Mouse (Mus musculus) CH12.LX (cell line): ENCODE data around the gene Plcl2. TPM values are rescaled to one million over a fixed set of nuclear protein-coding genes. Genes with fewer than 3 reads are reported as not detected.

Experiments
- DNase-seq: peaks from one replicate; pipeline ENCODE4 v3.0.0-alpha.2; 2013; ENCODE audit errors: extremely low read depth
- H3K27ac ChIP-seq: 2 replicates; pipeline ENCODE4 v1.5.1; 2012; ENCODE audit warnings: low read depth, mild to moderate bottlenecking, control low read depth, moderate library complexity; ENCODE audit not compliant: insufficient read depth
- H3K27me3 ChIP-seq: replicated peaks from 2 replicates; pipeline ENCODE3; 2012; ENCODE audit warnings: inconsistent platforms
- H3K36me3 ChIP-seq, 2 experiments: replicated peaks in 1 of 2; 2 replicates each; pipeline versions ENCODE3 to v1.6.1; 2012; ENCODE audit warnings: inconsistent platforms in 1 of 2, low read length in 1 of 2, mild to moderate bottlenecking in 1 of 2, mixed read lengths in 1 of 2, moderate library complexity in 1 of 2; ENCODE audit not compliant: control insufficient read depth in 1 of 2, insufficient read depth in 1 of 2
- H3K4me1 ChIP-seq, 2 experiments: 2 replicates each; pipeline ENCODE4 v1.6.1; 2012; ENCODE audit warnings: inconsistent platforms in 1 of 2, moderate library complexity in 1 of 2; ENCODE audit not compliant: insufficient read depth in 2 of 2, control insufficient read depth in 1 of 2
- H3K4me2 ChIP-seq: 2 replicates; pipeline ENCODE4 v1.6.1; 2012; ENCODE audit warnings: low read depth, mild to moderate bottlenecking, control low read depth; ENCODE audit not compliant: poor library complexity, insufficient read depth, severe bottlenecking
- H3K4me3 ChIP-seq, 3 experiments: fragments of 150-350 bp in 1 of 3; sonication (generic) in 1 of 3; replicated peaks in 1 of 3; 2 replicates each; pipeline versions ENCODE3 to v1.5.1; 2011 to 2012; ENCODE audit warnings: low read depth in 2 of 3, low read length in 2 of 3, mild to moderate bottlenecking in 2 of 3, moderate library complexity in 2 of 3, control low read depth in 1 of 3, improper control_type of control experiment in 1 of 3, inconsistent platforms in 1 of 3, mixed read lengths in 1 of 3; ENCODE audit not compliant: poor library complexity in 1 of 3
- H3K79me2 ChIP-seq: replicated peaks from 2 replicates; pipeline ENCODE4 v1.6.1; 2012; ENCODE audit warnings: mild to moderate bottlenecking, moderate library complexity; ENCODE audit not compliant: control insufficient read depth, poor library complexity, insufficient read depth, severe bottlenecking; ENCODE audit errors: extremely low read depth
- H3K9ac ChIP-seq: 2 replicates; pipeline ENCODE4 v1.6.1; 2012; ENCODE audit warnings: low read depth, mild to moderate bottlenecking, control low read depth, moderate library complexity; ENCODE audit not compliant: insufficient read depth
- H3K9me3 ChIP-seq: replicated peaks from 2 replicates; pipeline ENCODE3; 2012; ENCODE audit warnings: low read length, inconsistent platforms, mixed read lengths
- BHLHE40 ChIP-seq: IDR thresholded peaks from 2 replicates; pipeline ENCODE4 v1.6.1; 2011; ENCODE audit warnings: mild to moderate bottlenecking, low read depth, low read length, improper control_type of control experiment
- CTCF ChIP-seq, 2 experiments: IDR thresholded peaks in 1 of 2; conservative IDR thresholded peaks in 1 of 2; 2 replicates each; pipeline ENCODE4 v1.5.1; 2011 to 2012; ENCODE audit warnings: low read depth in 2 of 2, low read length in 2 of 2, improper control_type of control experiment in 1 of 2, inconsistent platforms in 1 of 2, mild to moderate bottlenecking in 1 of 2, moderate library complexity in 1 of 2
- ELF1 ChIP-seq: IDR thresholded peaks from 2 replicates; pipeline ENCODE4 v1.6.1; 2014; ENCODE audit warnings: low read depth, mild to moderate bottlenecking, inconsistent platforms, low read length, improper control_type of control experiment
- EP300 ChIP-seq: IDR thresholded peaks from 2 replicates; pipeline ENCODE4 v1.6.1; 2011; ENCODE audit warnings: low read length, improper control_type of control experiment
- ETS1 ChIP-seq: conservative IDR thresholded peaks from 2 replicates; pipeline ENCODE4 v1.6.1; 2012; ENCODE audit warnings: low read depth, mild to moderate bottlenecking, inconsistent platforms, low read length, improper control_type of control experiment, moderate library complexity
- IRF4 ChIP-seq: IDR thresholded peaks from 2 replicates; pipeline ENCODE4 v1.6.1; 2014; ENCODE audit warnings: low read depth, mild to moderate bottlenecking, inconsistent platforms, low read length, improper control_type of control experiment
- JUN ChIP-seq: IDR thresholded peaks from 2 replicates; pipeline ENCODE4 v1.6.1; 2011; ENCODE audit warnings: low read depth, mild to moderate bottlenecking, low read length, improper control_type of control experiment, moderate library complexity; ENCODE audit not compliant: insufficient read depth
- JUND ChIP-seq: conservative IDR thresholded peaks from 2 replicates; pipeline ENCODE4 v1.6.1; 2011; ENCODE audit warnings: low read depth, low read length, improper control_type of control experiment
- MEF2A ChIP-seq: IDR thresholded peaks from 2 replicates; pipeline ENCODE4 v1.6.1; 2014; ENCODE audit warnings: low read depth, mild to moderate bottlenecking, inconsistent platforms, low read length, improper control_type of control experiment, borderline replicate concordance
- NELFE ChIP-seq: IDR thresholded peaks from 2 replicates; pipeline ENCODE4 v1.6.1; 2011; ENCODE audit warnings: low read depth, low read length, improper control_type of control experiment
- NRF1 ChIP-seq: IDR thresholded peaks from 2 replicates; pipeline ENCODE4 v1.6.1; 2014; ENCODE audit warnings: low read depth, mild to moderate bottlenecking, inconsistent platforms, low read length, improper control_type of control experiment, moderate library complexity
- POLR2A ChIP-seq: IDR thresholded peaks from 2 replicates; pipeline ENCODE4 v1.6.1; 2011; ENCODE audit warnings: low read depth, mild to moderate bottlenecking, improper control_type of control experiment, low read length
- RAD21 ChIP-seq: IDR thresholded peaks from 2 replicates; pipeline ENCODE4 v1.6.1; 2011; ENCODE audit warnings: low read depth, mild to moderate bottlenecking, low read length, improper control_type of control experiment, moderate library complexity
- RCOR1 ChIP-seq: conservative IDR thresholded peaks from 2 replicates; pipeline ENCODE4 v1.6.1; 2012; ENCODE audit warnings: low read depth, mild to moderate bottlenecking, inconsistent platforms, low read length, improper control_type of control experiment
- SIN3A ChIP-seq: IDR thresholded peaks from 2 replicates; pipeline ENCODE4 v1.6.1; 2012; ENCODE audit warnings: low read length, improper control_type of control experiment, inconsistent platforms
- TBP ChIP-seq: conservative IDR thresholded peaks from 2 replicates; pipeline ENCODE4 v1.6.1; 2011; ENCODE audit warnings: low read depth, low read length, improper control_type of control experiment
- TCF12 ChIP-seq: IDR thresholded peaks from 2 replicates; pipeline ENCODE4 v1.6.1; 2014; ENCODE audit warnings: low read depth, mild to moderate bottlenecking, inconsistent platforms, low read length, improper control_type of control experiment
- UBTF ChIP-seq: IDR thresholded peaks from 2 replicates; pipeline ENCODE4 v1.6.1; 2012; ENCODE audit warnings: low read depth, mild to moderate bottlenecking, inconsistent platforms, low read length, improper control_type of control experiment, moderate library complexity
- USF1 ChIP-seq: IDR thresholded peaks from 2 replicates; pipeline ENCODE4 v1.6.1; 2014; ENCODE audit warnings: low read depth, mild to moderate bottlenecking, inconsistent platforms, low read length, improper control_type of control experiment
- USF2 ChIP-seq: conservative IDR thresholded peaks from 2 replicates; pipeline ENCODE4 v1.6.1; 2011; ENCODE audit warnings: low read depth, low read length, improper control_type of control experiment
- ZC3H11A ChIP-seq: IDR thresholded peaks from 2 replicates; pipeline ENCODE4 v1.6.1; 2012; ENCODE audit warnings: low read depth, mild to moderate bottlenecking, inconsistent platforms, low read length, improper control_type of control experiment
- ZKSCAN1 ChIP-seq: IDR thresholded peaks from 2 replicates; pipeline ENCODE4 v1.6.1; 2012; ENCODE audit warnings: low read depth, inconsistent platforms, low read length, improper control_type of control experiment, borderline replicate concordance
- ZMIZ1 ChIP-seq: IDR thresholded peaks from 2 replicates; pipeline ENCODE4 v1.6.1; 2012; ENCODE audit warnings: low read depth, mild to moderate bottlenecking, inconsistent platforms, low read length, improper control_type of control experiment
- dilution Hi-C: fragments of 300-500 bp; cut with MboI; formaldehyde crosslinking; loops from 2 replicates; pipeline ENCODE4 v1.14.3; 2020; ENCODE audit warnings: low sequenced_read_pairs; ENCODE audit not compliant: extremely low pct_unique_long_range_greater_than_20kb, extremely low pct_ligation_motif_present
- in situ Hi-C: fragments of 300-500 bp; cut with MboI; formaldehyde crosslinking; loops from 3 replicates; pipeline ENCODE4 v1.14.3; 2019; ENCODE audit warnings: low sequenced_read_pairs, low pct_ligation_motif_present, low pct_unique_long_range_greater_than_20kb, mixed read lengths
- polyA plus RNA-seq: library from polyadenylated mRNA; unstranded; fragments of >175 nt; gene quantifications from 2 replicates; pipeline ENCODE4 v1.2.1, GENCODE M21; 2012; ENCODE audit warnings: low read depth; ENCODE audit not compliant: insufficient read length
- total RNA-seq, 2 experiments: library from RNA; depleted of rRNA; stranded (reverse); fragments of 300-350 nt in 1 of 2; fragments of >200 nt in 1 of 2; gene quantifications; 2 replicates each; pipeline ENCODE4 v1.2.3; 2012 to 2014

The Plcl2 gene
- total and polyA plus RNA-seq, 3 experiments = 9.0 to 16.6 (median 12.7) TPM

- Histone ChIP-seq H3K27ac (no peak overlapping the region), H3K4me1 (peaks cover 2 to 22% of the 10 kb centered on the region in 2 experiments; a peak in 2 of 4 replicates), H3K9ac (no peak overlapping the region), H3K27me3 (no peaks in the 10 kb centered on the region), H3K4me3 (no peak overlapping the region), H3K79me2 (no peaks in the 10 kb centered on the region), H3K9me3 (no peaks in the 10 kb centered on the region), H3K36me3 (peaks cover 33 to 54% of the 10 kb centered on the region in 2 experiments), H3K4me2 (no peak overlapping the region)
- TF ChIP-seq BHLHE40 (no peak), USF2 (no peak), RCOR1 (no peak), ZC3H11A (no peak), RAD21 (no peak), TCF12 (no peak), USF1 (no peak), IRF4 (no peak), ELF1 (no peak), MEF2A (no peak), ETS1 (no peak), ZMIZ1 (no peak), NELFE (no peak), CTCF (conservative IDR thresholded peaks at IDR 0.05 in 1 of 2, IDR thresholded peaks at IDR 0.05 in 1 of 2; ENCODE audit: low read depth in 2 of 2, low read length in 2 of 2) (no peak), UBTF (no peak), POLR2A (no peak)
- dilution Hi-C loops = no loop called here
- in situ Hi-C loops = no loop called here
- DNase-seq = no peak
These were observed 175.9 kb downstream of the Plcl2 start for GRCm38 (mm10) chr17:50684960-50685645.

GRCm38 (mm10) chr17:50687670-50688069, 178.5 kb downstream of the Plcl2 start:
- Histone ChIP-seq H3K9ac (no peak overlapping the region), H3K27ac (no peak overlapping the region), H3K27me3 (no peaks in the 10 kb centered on the region), H3K79me2 (no peaks in the 10 kb centered on the region), H3K36me3 (peaks cover 30 to 39% of the 10 kb centered on the region in 2 experiments), H3K4me2 (no peak overlapping the region), H3K9me3 (no peaks in the 10 kb centered on the region), H3K4me3 (no peak overlapping the region), H3K4me1 (peaks cover 2 to 17% of the 10 kb centered on the region in 2 experiments; a peak in 2 of 4 replicates)
- in situ Hi-C loops = no loop called here
- no peak for TF ChIP-seq JUN
- TF ChIP-seq USF1 = no peak
- TF ChIP-seq NRF1 = no peak
- no peak for TF ChIP-seq RCOR1
- TF ChIP-seq TBP = no peak
- TF ChIP-seq JUND = no peak
- no peak for TF ChIP-seq CTCF (conservative IDR thresholded peaks at IDR 0.05 in 1 of 2, IDR thresholded peaks at IDR 0.05 in 1 of 2; ENCODE audit: low read depth in 2 of 2, low read length in 2 of 2)
- no peak for TF ChIP-seq EP300
- TF ChIP-seq SIN3A = no peak
- TF ChIP-seq ETS1 = no peak
- TF ChIP-seq ZKSCAN1 = no peak
- TF ChIP-seq POLR2A = no peak
- no peak for TF ChIP-seq ZMIZ1
- no peak for TF ChIP-seq BHLHE40
- TF ChIP-seq TCF12 = no peak
- dilution Hi-C loops = no loop called here
- DNase-seq = no peak
